Mouse (Mus musculus) frontal cortex, adult 2 months (tissue): ENCODE measurements around the gene Tmem192. TPM values are rescaled to one million over a fixed set of nuclear protein-coding genes. Genes with fewer than 3 reads are reported as not detected.

Source experiments
- DNase-seq, 2 experiments: peaks; one replicate each; pipeline ENCODE4 v3.0.0; 2022; ENCODE audit warnings: low spot score in 1 of 2; ENCODE audit errors: extremely low spot score in 1 of 2
- polyA plus RNA-seq: library from polyadenylated mRNA; depleted of rRNA; stranded (reverse); fragments of >200 nt; gene quantifications from 2 replicates; pipeline ENCODE4 v1.2.3, GENCODE M21; 2012; rRNA removed

Tmem192 gene
- 26.3 and 31.2 TPM in 2 replicates for polyA plus RNA-seq

GRCm38 (mm10) chr8:64946820-64947697, at the start of gene Tmem192:
Tmem192 (plus strand) TSS chr8:64947185.
- peak; percentile 86 to 95 for DNase-seq

DNA sequence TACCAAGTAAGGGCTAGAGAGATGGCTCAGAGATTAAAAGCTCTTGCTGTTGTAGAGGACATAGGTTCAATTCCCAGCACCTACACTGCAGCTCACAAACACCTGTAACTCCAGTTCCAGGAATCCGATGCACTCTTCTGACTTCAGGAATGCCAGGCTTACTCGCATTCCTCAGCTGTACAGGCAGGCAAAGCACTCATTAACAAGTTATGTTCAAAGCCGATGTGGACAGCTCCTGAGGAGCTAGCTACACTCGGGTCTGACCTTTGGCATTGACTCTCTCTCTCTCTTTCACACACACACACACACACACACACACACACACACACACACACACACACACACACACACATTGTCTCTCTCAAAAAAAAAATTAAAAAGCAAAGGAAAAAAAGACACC, 48.3 kb upstream of the Tmem192 start:
- no peak for DNase-seq

DNA sequence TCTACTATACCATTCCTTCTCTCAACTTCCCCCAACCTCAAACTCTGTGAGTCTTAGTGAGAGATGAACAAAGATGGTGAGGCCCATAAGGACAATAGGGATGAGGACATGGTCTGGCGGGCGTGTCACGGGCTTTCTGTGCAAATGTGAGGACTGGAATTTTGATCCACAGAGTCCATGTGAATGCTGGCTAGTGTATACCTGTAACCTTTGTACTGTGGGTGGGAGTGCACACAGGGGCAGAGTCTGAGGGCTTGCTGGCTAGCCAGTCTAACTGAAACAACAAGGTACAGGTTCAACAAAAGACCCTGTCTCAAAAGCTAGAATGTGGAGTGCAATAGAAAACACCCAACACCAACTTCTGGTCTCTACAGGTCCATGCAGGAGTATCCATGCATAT, 46.3 kb upstream of the Tmem192 start:
- no peak for DNase-seq

GRCm38 (mm10) chr8:64901527-64902156, 45.3 kb upstream of the Tmem192 start:
- DNase-seq: no peak

DNA sequence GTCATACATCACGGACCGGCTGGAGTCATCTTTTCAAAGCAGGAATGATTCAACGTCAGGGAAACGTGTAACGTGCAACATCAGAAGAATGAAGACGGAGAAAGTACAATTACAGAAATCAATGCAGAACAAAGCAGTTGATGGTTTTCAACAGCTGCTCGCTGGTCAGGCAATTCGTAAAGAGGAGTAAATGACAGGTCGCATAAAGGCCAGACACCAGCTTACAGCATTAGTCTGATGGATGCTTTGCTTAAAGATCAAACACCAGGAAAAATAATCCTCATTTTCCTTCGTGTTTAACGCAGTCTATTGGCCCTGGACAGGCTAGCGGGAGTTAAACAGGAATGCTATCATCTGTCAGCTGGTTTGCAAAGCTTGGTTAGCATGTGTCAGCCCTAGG, 44.8 kb upstream of the Tmem192 start:
- DNase-seq: no peak

DNA sequence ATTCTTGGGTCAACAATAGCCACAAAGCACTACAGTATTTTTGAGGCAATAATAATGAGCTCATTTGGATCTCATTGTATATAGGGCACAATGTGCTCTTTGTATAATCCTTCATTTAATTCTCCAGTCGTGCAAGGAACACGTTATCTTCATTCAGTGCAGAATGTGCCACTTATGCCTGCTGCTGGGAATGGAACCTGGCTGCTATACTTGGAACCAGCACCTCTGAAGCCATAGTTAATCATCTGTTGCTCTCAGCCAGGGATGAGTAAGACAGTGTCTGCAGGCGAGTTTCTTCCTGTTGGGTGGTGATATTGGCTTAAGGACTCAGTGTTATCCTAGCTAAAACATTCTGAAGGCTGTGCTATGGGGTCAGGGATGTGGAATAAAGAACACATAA, 43.2 kb upstream of the Tmem192 start:
- no peak for DNase-seq

DNA sequence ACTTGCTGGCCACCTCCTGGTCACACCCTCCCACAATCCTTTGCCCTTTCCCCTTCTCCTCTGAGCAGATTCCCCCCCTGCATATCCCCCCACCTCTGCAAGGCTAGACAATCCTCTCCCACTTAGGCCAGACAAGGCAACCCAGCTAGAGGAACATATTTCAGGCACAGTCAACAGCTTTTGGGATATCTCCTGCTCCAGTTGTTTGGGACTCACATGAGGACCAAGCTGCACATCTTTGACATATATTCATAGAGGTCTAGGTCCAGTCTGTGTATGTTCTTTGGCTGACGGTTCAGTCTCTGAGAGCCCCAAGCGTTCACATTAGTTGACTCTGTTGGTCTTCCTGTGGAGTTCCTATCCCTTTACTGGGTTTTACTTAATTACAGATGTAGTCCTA, 37.0 kb upstream of the Tmem192 start:
- no peak for DNase-seq

DNA sequence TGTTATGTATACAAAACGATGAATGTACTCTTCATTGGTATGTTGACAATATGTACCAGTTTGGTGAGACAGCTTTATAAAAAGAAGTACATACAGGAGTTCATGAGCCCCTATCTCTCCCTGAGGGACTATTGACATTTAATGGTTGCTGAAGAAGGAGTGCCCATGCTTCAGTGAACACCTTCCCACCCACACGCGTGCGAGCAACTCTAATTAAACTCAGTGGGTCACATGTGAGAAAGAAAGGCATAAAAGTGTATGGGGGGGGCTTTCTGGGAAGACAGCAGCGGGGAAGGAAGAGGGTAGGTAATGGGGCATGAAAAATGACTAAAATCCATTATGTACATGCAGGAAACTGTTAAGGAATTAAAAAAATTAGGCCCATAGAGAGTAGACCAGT, 30.2 kb upstream of the Tmem192 start:
- DNase-seq: no peak

GRCm38 (mm10) chr8:64923329-64923728, 23.7 kb upstream of the Tmem192 start:
- no peak for DNase-seq

- no peak for DNase-seq
These were observed 21.2 kb upstream of the Tmem192 start for GRCm38 (mm10) chr8:64925762-64926161.

DNA sequence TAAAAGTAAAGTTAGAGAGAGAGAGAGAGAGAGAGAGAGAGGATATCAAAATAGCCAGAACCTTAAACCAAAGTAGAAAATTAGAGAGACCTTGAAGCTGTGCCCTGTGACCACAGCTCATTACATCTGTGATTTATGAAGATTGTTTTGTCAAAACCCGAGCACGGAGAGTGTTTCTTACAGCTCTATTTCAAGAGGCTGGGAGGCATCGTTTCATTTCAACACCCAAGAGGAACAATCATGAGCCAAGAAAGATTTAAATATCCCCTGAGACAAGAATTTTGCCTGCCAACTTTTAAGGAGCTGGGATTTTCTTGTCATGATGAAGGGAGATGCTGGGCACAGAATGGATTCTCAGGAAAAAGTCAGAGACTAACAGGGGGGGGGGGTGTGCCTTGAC, 20.6 kb upstream of the Tmem192 start:
- peak; percentile 45 to 78 for DNase-seq

DNA sequence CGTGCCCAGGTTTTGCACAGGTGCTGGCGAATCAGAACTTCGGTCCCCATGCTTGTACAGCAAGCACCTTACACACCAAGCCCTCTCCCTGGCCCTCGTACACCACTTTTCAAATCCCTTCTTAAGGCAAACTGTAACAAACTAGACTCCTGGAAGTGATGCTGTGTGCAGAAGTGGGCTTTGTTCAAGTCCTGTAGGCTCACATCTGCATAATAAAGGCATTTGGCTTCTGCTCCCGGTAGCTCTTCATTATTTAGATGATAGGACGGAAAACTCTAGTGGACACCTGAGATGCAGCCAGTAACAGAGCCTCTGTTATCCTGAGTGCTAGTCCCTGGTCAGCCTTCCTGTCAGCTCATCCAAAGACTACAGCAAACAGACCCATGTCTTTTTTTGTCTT, 18.0 kb upstream of the Tmem192 start:
- no peak for DNase-seq

GRCm38 (mm10) chr8:64934997-64935396, 12.0 kb upstream of the Tmem192 start:
- no peak for DNase-seq

- no peak for DNase-seq
These were observed 6.0 kb upstream of the Tmem192 start for GRCm38 (mm10) chr8:64941019-64941418.

DNA sequence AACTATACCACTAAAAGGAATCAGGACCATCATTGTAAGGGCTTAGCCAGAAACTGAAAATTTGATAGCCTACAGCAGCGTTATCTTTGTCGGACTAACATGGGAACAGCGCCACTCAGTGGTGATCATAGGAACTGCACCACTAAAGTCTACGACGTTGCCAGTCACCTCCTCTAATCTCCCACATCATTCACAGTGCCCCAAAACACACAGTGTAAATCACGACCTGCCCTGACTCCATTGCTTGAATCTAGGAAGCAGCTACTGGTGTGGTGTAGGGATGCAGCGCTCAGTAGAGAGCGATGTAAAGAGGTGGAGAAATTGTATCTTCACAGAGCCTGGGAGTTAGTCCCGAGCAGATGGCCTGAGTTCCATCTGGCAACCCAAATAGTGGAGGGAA, 5.5 kb upstream of the Tmem192 start:
- DNase-seq: peak; percentile 58 to 94

DNA sequence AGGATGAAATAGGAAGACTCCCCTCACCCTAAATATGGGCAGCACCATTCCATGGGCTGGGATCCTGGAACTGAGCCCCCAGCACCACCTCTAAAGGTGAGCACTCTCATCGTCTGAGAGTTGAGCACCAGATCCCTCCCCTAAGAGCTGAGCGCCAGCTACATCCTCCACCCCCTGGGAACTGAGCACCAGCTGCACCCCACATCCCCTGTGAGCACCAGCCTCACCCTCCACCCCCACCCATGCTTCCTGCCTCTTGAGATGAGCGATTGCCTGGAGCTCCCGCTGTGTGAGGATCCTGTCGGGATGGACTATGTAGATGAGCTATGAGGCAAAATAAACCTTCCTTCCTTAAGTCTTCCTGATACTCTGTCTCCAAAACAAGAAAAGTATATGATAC, 4.0 kb upstream of the Tmem192 start:
- DNase-seq: peak in 1 of 2 experiments; percentile 42

DNA sequence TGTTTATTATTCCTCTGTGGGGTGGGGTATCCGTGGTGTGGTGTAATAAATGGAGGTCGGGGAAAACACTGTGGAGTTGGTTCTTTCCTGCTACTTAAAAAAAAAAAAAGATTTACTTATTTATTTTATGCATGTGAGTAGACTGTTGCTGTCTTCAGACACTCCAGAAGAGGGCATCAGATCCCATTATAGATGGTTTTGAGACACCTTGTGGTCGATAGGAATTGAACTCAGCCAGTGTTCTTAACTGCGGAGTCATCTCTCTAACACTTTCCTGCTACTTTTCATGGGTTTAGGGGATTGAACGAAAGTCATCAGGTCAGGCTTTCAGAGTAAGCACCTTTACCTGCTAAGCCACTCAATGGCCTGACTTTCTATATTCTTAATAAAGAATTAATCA, 2.2 kb upstream of the Tmem192 start:
- no peak for DNase-seq

DNA sequence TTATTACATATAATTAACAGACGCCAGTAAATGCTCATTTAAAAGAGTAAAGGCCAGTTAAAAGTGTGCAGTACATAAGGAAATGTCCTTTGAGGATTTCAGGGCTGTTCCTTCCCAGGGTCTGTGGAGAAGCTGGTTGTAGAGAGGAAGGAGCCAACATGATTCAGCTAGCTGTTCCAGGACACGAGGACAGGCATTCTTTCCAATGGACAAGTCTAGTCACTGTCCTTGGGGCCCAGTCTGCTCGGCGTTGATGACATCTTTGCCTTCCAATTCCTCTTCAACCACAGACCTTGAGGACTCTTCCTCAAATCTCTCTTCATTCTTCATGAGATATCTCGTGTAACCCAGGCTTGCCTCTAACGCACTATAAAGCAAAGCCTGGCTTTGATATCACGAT, 1.4 kb upstream of the Tmem192 start:
- no peak for DNase-seq

DNA sequence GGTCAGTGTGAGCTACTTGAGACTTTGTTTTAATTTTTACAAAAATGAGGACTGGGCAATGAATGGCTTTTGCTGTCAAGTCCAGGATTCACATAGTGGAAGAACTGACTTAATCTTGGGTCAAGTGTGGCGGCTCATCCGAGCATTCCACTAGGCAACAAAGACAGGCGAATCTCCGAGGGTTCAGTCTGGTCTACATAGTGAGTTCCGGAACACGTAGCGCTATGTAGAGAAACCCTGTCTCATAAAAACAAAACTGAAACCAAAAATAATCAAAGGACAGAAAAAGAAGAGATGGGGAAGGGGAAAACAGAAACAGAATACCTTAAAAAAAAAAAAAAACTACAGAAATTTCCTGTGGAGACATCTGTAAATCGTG, 555 bp upstream of the Tmem192 start:
- DNase-seq: no peak

DNA sequence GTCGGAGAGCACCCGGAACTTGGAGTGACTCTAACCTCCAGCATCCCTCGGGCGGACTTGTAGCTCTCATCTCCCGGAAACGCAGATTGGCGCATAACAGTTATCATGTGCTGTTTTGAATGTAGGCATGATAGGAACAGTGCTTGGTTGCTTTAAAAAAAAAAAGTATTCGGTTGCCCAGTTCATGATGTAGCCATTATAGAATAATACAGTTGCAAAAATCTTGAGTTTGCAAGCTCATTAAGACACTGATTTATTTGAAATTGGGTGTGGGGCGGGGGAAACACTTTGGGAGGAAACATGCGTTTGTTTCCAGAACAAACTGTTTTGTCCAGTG, 681 bp downstream of the Tmem192 start:
- DNase-seq: no peak

DNA sequence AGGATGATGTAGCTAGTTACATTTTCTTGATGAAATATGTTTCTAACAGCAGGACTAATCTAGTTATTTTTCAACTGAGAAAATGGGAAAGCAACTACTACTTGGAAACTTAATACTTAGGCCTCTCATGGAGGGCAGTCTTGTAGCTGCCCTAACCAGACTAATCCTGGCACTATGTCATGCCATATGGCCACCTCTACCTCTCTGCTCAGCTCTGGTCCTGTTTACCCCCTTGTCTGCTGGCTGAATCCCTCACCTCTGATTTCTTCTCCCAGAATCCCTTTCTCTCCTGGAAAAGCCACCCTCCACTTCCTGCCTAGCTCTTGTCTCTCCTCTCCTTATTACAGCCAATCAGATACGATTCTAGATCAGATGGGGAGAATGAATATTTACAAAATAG, 1.4 kb downstream of the Tmem192 start:
- no peak for DNase-seq

DNA sequence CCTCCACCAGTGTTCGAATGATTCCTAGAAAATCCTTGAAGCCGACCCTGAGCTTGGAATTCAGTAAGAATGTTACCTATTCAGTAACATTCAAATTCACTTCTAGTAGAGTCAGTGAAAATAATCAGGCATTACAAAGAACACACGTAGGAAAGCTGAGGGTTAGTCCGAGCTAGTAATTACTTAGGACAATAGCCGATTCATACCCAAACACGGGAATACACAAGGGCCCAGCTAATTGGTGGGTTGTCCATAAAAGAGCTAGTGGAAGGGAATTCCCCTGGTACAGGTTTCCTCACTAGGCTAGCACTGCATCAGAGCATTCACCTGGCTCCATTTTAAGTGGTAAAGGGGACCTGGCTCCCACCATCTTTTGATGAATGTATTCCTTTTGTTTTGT, 5.1 kb downstream of the Tmem192 start:
- DNase-seq: no peak
